Mouse (Mus musculus): Measurements from ENCODE around the gene Gm20683.

DNA sequence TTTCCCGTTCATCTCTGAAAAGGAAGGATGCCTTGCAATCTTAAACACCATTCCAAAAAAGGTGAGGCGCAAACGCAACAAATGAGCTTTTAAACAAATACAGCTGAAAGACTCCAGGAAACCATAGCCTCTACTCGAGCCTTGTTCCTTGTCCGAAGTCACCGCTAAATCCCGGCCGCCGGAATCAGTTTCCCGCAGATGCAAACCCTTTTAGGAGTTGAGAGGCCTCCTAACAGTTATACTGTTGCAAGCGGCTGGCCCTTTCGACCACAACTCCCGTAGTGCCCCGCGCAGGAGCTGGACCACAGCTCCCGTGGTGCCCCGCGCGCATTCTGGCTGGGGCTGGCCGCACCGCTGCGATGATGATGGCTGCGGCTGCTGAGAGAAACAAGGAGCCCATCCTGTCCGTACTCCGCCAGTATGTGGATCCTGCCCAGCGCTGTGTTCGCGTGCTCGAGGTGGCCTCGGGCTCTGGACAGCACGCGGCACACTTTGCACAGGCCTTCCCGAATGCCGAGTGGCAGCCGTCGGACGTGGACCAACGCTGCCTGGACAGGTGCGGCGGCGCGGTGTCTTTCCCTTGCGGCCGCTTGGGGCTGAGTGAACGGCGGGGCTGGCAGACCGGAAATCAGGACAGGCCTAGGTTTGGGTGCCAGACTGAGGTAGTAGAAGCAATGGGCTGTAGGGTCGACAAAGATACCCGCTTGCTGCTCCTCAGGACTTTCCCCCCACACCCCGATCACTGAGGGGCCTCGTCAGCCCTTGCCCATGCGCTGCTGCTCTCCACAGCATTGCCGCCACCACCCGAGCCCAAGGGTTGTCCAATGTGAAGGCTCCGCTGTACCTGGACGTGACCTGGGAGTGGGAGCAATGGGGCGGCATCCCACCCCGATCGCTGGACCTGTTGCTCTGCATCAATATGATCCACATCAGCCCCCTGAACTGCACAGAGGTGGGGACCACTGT is 33.9 kb upstream of the Gm20683 start:
- TF ChIP-seq POLR2AphosphoS2 (IDR thresholded peaks at IDR 0.05; ENCODE audit: low read length): 0 out of 2 replicates have a peak, but pooled peaks have one; percentile 53
- TF ChIP-seq CTCF (IDR thresholded peaks at IDR 0.05 in 2 of 3, conservative IDR thresholded peaks at IDR 0.05 in 1 of 3; ENCODE audit: control insufficient read depth in 1 of 3, insufficient read depth in 1 of 3, low read depth in 2 of 3, low read length in 3 of 3, poor library complexity in 1 of 3, severe bottlenecking in 1 of 3): peak in 1 of 3 experiments; percentile 17; a peak in 2 of 6 replicates
- TF ChIP-seq TCF12 (IDR thresholded peaks at IDR 0.05; ENCODE audit: low read depth, low read length): 0 out of 2 replicates have a peak, but pooled peaks have one; percentile 26
- TF ChIP-seq ZC3H11A (IDR thresholded peaks at IDR 0.05; ENCODE audit: low read depth, low read length): no peak
- no peak for TF ChIP-seq ZNF384 (IDR thresholded peaks at IDR 0.05; ENCODE audit: low read depth, low read length)
- peak; percentile 64 to 84 for TF ChIP-seq POLR2A (IDR thresholded peaks at IDR 0.05; ENCODE audit: control insufficient read depth in 1 of 2, insufficient read depth in 1 of 2, low read depth in 1 of 2, low read length in 2 of 2, poor library complexity in 1 of 2)
- TF ChIP-seq MAFK (IDR thresholded peaks at IDR 0.05; ENCODE audit: borderline replicate concordance, low read depth, low read length): no peak
- peak; percentile 54; the same call in 1 of the 2 replicates for TF ChIP-seq MYC (IDR thresholded peaks at IDR 0.05; ENCODE audit: low read depth, low read length)
- TF ChIP-seq POLR2AphosphoS5 (IDR thresholded peaks at IDR 0.05; ENCODE audit: borderline replicate concordance, low read depth, low read length): no peak
- no peak for TF ChIP-seq TAL1 (IDR thresholded peaks at IDR 0.05; ENCODE audit: low read length)
